Mouse (Mus musculus) stomach, postnatal 0 days (tissue): Measurements from ENCODE around the gene Arhgef38.

Source experiments
- CTCF ChIP-seq: IDR thresholded peaks from 2 replicates; pipeline ENCODE4 v1.5.1; 2016; ENCODE audit warnings: antibody characterized with exemption, low read depth, mild to moderate bottlenecking, moderate library complexity
- EP300 ChIP-seq: optimal IDR thresholded peaks from 2 replicates; pipeline ENCODE3; 2016; ENCODE audit warnings: antibody characterized with exemption

GRCm38 (mm10) chr3:133098336-133098735 is 136.4 kb downstream of the Arhgef38 start:
- TF ChIP-seq EP300 (no peak), CTCF (no peak)
